Mouse (Mus musculus) retina, postnatal 7 days (tissue): ENCODE data around the gene Rab8b.
"Not testable (repeated sequence)": the region's sequence is repeated elsewhere in the genome, so short reads cannot be mapped to it uniquely, and the experiment has no call there.

Experiments
- DNase-seq: peaks from one replicate; pipeline ENCODE4 v3.0.0-alpha.2; 2012; ENCODE audit warnings: low read depth, low spot score

The Rab8b gene

DNA sequence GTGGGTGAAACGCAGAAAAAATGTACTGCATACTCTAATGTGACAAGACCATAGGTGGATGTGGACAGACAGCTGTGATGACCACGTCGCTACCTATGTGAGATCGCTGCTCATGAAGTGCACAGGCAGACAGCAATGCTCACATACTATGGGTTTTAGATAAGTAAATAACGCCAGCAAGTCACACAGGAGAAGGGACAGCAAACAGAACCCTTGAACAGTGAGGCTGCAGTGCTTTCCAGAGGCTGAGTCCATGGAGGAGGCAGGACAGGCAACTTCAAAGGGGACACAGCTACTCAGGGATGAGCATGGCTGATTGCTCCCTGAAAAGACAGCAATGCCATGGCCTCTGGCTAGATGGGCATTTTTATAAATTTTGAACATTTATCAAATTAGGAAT, 72.7 kb downstream of the Rab8b start:
- no peak for DNase-seq

DNA sequence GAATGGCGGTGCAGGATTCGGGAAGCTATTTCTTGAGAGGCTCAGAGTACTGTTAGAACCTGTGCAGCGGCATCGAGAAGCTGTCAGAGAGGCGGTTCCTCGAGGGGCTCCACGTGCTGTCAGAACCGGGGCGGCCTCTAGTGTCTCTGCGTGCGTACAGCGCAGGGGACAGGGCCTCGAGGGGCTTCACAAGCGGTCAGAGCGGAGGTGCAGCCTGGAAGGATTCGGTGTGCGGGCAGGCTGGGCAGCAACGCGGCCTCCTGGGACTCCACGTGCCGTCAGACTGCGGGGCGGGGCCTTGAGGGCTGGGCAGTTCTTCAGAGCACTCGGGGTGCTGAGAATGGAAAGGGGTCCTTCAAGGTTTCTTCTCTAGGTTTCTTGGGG, 84.4 kb downstream of the Rab8b start:
- no peak for DNase-seq

DNA sequence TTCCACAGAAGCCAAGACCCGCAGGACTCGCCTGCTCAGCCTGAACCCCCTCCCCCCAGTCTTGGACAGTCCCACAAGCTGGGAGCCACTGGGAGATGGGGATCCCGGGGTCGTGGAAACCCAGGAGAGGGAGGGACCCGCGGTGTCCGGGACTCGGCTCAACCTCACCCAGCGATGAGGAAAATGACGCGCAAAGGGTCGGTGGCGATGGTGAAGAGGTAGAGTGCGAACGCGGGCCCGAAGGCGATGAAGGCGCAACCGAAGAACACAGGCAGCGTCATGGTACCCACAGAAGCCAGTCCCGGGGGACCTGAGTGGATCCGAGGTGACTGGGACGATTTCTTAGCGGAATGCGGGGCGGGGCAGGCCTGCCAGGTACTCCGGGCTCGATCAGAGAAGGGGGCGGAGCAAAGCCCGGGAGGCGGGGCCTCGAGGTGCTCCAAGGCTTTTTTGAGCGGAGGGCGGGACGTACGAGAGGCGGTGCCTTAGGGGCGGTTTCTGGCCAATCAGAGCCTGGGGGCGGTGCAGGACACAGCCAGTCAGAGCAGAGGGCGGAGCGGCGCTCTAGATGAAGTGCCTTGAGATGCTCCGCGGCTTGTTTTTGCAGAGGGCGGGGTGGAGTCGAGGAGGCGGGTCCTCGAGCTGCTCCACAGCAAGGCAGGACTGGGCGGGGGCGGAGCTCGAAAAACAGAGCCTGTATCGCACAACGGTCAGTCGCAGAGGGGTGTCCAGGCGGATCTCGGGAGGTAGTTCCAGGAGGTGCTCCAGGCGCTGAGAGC, 85.0 kb downstream of the Rab8b start, which contains the start of gene Aph1c:
TSS of gene Aph1c (minus strand) at position 409 of the 779 bp plus-strand sequence.
- peak; percentile 97 for DNase-seq

DNA sequence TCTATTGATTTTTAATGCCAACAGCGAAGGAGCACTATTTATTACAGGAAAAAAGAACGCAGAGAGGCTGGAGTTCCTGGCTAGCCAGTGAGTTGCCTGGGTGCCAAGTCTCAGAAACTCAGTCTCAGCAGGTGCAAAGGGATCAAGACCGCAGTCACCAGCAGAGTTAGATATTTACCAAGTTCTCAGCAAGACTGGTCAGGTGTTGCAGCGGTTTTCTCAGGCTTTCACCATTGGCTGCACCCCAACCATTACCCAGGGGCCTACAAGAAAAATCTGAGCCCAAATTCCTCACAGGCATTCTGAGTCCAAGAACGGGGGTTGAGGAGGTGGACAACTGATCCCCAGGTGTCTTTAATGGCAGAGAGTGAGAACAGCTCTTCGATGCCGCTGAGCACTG, 85.6 kb downstream of the Rab8b start:
- no peak for DNase-seq

DNA sequence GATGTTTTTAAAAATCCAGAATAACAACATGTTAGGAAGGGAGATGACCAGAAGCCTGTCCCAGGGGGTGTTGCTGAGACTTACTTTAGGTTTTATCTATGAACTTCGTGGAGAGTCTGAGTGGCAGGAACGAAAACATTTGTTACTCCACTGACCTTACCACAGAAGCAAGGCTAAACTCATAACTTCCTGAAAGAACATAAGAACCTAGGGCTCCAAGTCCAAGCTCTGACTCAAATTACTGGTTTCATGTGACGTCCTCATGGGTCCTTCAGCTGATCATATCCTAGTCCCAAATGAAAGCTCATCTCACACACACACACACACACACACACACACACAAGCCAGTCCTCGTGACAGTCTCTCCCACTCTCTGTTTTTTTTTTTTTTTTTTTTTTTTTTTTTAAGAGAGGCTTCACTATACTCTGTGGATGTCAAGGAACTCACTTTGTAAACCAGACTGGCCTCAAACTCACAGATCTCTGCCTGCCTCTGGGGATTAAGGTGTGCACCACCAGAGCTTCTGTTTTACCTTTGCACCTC, 87.0 kb downstream of the Rab8b start:
- DNase-seq: no peak

DNA sequence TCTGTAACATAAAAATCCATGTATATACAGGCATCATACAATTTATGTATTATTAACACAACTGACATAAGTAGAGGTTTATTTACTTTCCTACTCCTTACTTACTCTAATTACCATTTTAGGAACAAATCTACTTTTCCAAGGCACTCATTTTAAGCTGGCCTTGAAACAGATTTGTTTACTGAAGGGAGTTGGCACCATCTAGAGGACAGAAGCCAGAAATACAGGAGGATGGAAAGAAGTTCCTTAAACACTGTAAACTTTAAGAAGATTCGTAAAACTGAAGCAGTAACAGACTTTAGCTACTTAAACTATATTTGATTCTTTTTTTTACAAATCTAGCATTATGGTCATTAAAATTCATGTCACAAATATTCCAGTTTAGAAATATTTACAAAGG, 93.5 kb downstream of the Rab8b start:
- peak; percentile 44 for DNase-seq

DNA sequence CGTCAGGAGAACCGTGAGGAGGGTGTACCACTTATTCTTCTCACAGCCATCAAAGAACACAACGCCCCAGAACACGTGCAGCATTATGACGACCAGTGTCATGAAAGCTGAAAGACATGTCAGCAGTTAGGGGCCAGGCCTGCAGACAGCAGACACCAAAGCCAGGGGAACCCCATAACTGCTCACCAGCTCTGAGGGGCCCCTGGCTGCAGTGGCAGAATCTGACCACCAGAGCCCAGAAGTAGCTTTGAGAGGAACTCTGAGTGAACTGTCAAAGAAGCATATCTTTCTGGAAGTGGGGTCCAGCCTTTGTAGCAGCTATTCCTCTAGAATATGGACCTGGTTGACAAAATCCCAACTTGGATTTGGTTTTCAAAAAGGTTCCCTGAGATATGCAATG, 97.2 kb downstream of the Rab8b start:
- not testable (repeated sequence) for DNase-seq

DNA sequence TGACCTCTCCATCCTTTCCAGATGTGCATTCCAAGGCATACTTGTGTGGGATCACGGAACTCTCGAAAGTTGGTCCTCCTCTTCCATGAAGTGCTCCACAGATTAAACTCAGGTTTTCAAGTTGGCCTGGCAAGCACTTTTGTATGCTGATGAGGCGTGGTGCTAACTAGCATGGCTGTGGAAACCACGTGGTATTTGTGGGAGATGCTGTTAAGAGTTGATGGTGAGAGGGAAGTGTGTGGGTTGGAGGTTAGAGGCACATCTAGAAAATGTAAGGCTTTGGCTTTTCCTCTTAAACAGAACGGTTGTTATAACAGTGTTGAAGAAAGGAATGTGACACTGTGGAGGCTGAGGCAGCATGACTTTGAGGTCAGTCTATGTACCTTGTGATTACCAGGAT, 98.5 kb downstream of the Rab8b start:
- no peak for DNase-seq

DNA sequence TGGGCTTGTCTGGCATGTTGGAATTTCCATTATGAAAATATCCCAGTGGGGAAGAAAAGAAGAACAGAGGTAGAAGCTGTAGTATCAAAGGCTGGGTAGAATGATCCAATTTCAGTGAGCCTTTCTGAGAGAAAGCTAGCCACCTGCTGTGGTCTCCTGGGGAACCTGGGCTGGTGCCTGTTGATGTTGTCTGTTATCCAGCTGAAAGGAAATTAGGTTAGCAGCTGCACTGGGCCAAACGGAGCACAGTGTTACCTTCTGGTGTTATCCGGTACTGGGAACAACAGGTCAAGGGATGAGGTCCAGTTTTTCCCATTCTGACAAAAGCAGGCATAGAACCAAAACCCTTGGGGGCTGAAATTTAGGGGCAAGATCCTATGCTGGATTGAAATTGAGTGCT, 106.1 kb downstream of the Rab8b start:
- DNase-seq: no peak

DNA sequence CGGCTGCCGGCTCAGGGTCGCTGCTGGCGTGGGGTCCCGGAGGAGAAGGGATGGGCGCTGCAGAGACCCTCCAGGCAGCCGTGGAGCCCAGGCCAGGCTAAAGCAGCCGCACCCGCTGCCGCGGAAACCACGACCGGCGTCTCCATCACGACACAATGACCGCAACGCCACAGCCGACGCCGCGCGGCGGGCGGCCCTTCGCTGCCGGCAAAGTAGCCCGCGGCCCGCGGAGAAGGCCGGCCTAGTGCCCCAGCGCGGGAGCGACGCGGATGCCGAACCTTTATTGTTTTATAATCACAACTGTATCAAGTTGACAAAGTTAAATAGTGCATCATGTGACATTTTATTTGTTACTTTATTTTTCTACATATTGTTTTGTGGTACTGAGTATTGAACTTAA, 113.5 kb downstream of the Rab8b start:
- DNase-seq: not testable (repeated sequence)

DNA sequence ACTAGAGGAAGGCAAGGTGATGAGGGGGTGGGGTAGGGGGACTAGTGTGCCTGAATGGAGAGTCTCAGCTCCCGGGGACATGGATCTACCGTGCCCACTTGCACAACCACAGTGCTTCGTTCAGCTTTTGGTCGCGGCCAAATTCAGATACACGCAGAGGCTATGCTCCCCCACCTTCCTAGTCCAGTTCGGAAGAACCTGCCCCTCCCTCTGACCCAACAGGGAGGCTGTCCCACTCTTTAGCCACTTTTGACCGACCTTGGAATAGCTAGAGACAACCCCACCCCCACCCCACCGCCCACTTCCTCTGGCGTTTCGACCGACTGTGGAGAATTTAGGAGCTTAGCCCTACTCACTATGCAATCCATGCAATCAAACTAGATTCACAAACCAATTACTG, 117.5 kb downstream of the Rab8b start:
- no peak for DNase-seq

DNA sequence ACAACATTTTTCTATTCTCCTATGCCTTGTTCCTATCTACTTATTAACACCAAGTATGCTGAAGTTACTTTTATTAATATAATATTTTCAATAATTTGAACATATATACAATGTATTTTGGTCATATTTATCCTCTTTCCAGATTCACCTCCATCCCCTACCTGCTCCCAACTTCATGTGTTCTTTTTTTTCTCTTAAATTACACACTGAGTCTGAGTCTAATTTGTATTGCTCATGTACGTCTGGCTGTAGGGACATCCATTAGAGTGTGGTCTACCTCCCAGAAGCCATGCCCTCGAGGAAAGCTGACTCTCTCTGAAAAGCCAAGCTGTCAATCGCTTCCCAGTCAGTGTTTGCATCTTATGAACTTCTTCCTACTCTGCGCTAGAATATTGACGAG, 122.7 kb downstream of the Rab8b start, which contains the start of gene Gm10647:
TSS of gene Gm10647 (plus strand) at position 301 of the 400 bp plus-strand sequence.
- DNase-seq: no peak

DNA sequence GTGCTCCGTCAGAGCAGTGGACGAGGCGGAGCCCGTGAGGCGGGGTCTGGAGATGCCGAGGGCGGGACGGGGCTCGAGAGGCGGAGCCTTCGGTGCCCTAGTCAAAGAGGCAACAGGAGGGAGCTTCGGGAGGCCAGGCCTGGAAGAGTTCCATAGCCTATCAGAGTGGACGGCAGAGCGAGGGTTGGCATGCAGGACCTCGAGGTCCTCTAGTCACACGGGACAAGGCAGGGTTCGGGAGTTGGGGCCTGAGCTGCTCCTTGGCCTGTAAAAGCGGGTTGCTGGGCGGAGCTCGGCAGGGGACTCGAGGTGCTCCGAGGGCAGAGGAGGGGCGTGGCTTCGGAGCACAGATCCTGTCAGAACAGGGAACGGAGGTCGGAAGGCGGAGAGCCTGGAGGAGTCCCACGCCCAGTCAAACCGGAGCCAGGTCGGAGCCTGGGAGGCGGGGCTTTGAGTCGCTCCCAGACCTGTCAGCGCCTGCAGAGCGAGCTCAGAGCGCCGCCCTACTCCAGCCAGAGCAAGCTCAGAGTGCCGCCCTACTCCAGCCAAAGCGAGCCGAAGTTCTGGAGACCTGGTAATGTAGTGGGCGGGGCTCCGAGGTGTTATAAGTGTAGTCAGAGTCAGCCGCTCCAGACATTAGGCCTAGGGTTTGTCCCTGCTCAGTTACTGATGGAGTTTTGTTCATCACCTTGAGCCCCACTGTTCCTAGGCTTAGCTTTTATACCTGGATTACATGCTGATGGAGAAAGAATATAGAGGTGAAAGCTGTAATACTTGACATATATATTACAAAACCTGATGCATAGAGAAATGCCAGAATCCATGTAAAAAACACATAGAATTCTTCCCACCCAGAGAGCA, 123.8 kb downstream of the Rab8b start, which contains the start of gene Aph1b:
TSS of gene Aph1b (minus strand) at position 27 of the 861 bp plus-strand sequence.
- peak; percentile 88 for DNase-seq

DNA sequence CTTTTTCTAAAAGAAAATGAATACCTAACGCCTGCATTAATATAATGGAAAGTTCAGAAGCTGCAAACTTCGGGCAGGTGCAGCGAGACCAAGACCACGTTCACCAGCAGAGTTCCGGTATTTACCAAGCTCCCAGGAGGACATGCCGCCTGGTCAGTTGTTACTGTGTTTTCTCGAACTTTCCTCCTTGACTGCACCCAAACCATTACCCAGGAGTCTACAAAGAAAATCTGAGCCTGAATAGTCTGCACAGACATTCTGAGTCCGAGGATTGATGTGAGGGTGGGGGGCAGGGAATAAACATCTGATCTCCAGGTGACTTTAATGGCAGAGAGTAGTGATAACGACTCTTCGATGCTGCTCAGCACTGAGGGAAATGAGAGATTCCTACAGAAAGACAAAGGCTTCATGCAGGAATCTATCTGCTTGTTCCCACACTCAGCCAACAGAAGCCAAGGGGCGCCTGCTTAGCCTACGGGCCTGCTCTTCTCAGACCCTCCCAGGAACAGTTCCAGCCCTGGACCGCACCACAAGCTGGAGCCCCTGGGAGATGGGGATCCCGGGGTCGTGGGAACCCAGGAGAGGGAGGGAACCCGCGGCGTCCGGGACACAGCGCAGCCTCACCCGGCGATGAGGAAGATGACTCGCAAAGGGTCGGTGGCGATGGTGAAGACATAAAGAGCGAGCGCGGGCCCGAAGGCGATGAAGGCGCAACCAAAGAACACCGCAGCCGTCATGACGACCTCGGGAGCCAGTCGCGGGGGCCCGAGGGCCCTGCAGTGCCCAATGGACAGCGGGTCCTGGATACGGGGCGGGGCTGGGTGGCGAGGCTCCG, 124.6 kb downstream of the Rab8b start:
- no peak for DNase-seq
